Mouse (Mus musculus) liver, embryonic 14.5 days (tissue): ENCODE measurements at regions not wholly inside any gene's neighbourhood (a gene's known extent, or its start where the extent isn't known, plus 50 kb on each side); places are given as distances from the start of the nearest gene placed in this dataset.

Experiments
- ATAC-seq: fragments of 200-750 bp; cut with Nextera tagmentation; 2 replicates; pipeline ENCODE4 v1.8.0; 2017; ENCODE audit warnings: moderate number of reproducible peaks, mild to moderate bottlenecking, moderate library complexity; ENCODE audit not compliant: insufficient read depth
- DNase-seq, 3 experiments: peaks; one replicate each; pipeline ENCODE4 v3.0.0-alpha.2; 2012 to 2013; ENCODE audit warnings: low read depth in 3 of 3, low spot score in 3 of 3
- H3K27ac ChIP-seq: fragments of 300-500 bp; sonication (generic); 2 replicates; pipeline ENCODE4 v1.5.1; 2014; ENCODE audit warnings: moderate library complexity, mild to moderate bottlenecking, control low read depth, inconsistent platforms
- H3K27me3 ChIP-seq: fragments of 300-500 bp; sonication (generic); 2 replicates; pipeline ENCODE4 v1.6.1; 2014; ENCODE audit warnings: mild to moderate bottlenecking, low read length, moderate library complexity; ENCODE audit not compliant: control insufficient read depth, insufficient read depth
- H3K36me3 ChIP-seq: fragments of 300-500 bp; sonication (generic); replicated peaks from 2 replicates; pipeline ENCODE4 v1.6.1; 2014; ENCODE audit warnings: low read depth; ENCODE audit not compliant: control insufficient read depth, insufficient read depth
- H3K4me1 ChIP-seq, 2 experiments: fragments of 200-500 bp in 1 of 2; fragments of 300-500 bp in 1 of 2; sonication (generic) in 1 of 2; replicated peaks; 2 replicates each; pipeline ENCODE4 v1.6.1; 2012 to 2014; ENCODE audit warnings: antibody characterized with exemption in 1 of 2, inconsistent platforms in 1 of 2, low read length in 1 of 2; ENCODE audit not compliant: control insufficient read depth in 2 of 2, insufficient read depth in 2 of 2
- H3K4me2 ChIP-seq: fragments of 300-500 bp; sonication (generic); 2 replicates; pipeline ENCODE4 v1.6.1; 2014; ENCODE audit warnings: low read depth, mild to moderate bottlenecking, control low read depth, moderate library complexity
- H3K4me3 ChIP-seq, 2 experiments: fragments of 200-500 bp in 1 of 2; fragments of 300-500 bp in 1 of 2; sonication (generic) in 1 of 2; 2 replicates each; pipeline ENCODE4 v1.5.1; 2012 to 2014; ENCODE audit warnings: low read depth in 2 of 2, low read length in 2 of 2, mild to moderate bottlenecking in 2 of 2, control low read depth in 1 of 2, inconsistent platforms in 1 of 2, moderate library complexity in 1 of 2; ENCODE audit not compliant: insufficient read depth in 1 of 2
- H3K9ac ChIP-seq: fragments of 300-500 bp; sonication (generic); replicated peaks from 2 replicates; pipeline ENCODE4 v1.6.1; 2014; ENCODE audit warnings: mild to moderate bottlenecking, control low read depth, moderate library complexity
- H3K9me3 ChIP-seq: fragments of 300-500 bp; sonication (generic); 2 replicates; pipeline ENCODE4 v1.6.1; 2016; ENCODE audit warnings: low read length, mixed read lengths; ENCODE audit not compliant: control insufficient read depth
- CTCF ChIP-seq: IDR thresholded peaks from 2 replicates; pipeline ENCODE4 v1.5.1; 2016; ENCODE audit warnings: antibody characterized with exemption, low read depth, control low read depth
- EP300 ChIP-seq: IDR thresholded peaks from 2 replicates; pipeline ENCODE4 v1.6.1; 2016; ENCODE audit warnings: antibody characterized with exemption, low read depth
- WGBS: fragments of 180-500 bp; shearing (Covaris S2); extraction: QIAGEN DNeasy Blood & Tissue Kit; methylation state at CpG from one replicate; pipeline ENCODE4 v1.1.7; 2014; ENCODE audit not compliant: insufficient replicate concordance; 5-methylcytosine and 5-hydroxymethylcytosine counted together

GRCm38 (mm10) chr8:103399466-103399865, 614.0 kb upstream of the Cdh11 start:
- no peak overlapping the region for H3K27ac ChIP-seq
- WGBS: 45% methylated on average over 3 of the region's 3 CpGs

GRCm38 (mm10) chr8:103400143-103400542, 614.7 kb upstream of the Cdh11 start:
- Histone ChIP-seq H3K4me3 (no peak overlapping the region), H3K36me3 (no peaks in the 10 kb centered on the region), H3K4me2 (no peak overlapping the region), H3K27ac (no peak overlapping the region), H3K9me3 (no peaks in the 10 kb centered on the region), H3K4me1 (no peaks in the 10 kb centered on the region), H3K9ac (no peak overlapping the region), H3K27me3 (no peaks in the 10 kb centered on the region)
- WGBS: 43% methylated on average over 1 of the region's 1 CpGs
- ATAC-seq: no peak
- no peak for DNase-seq
- TF ChIP-seq EP300 (no peak), CTCF (no peak)

More at GRCm38 (mm10) chr8:103399466-103399865, 614.0 kb upstream of the Cdh11 start:
- Histone ChIP-seq H3K36me3 (no peaks in the 10 kb centered on the region), H3K4me3 (no peak overlapping the region), H3K4me1 (no peaks in the 10 kb centered on the region), H3K9ac (no peak overlapping the region), H3K9me3 (no peaks in the 10 kb centered on the region), H3K4me2 (no peak overlapping the region), H3K27me3 (no peaks in the 10 kb centered on the region)
- ATAC-seq (no peak), DNase-seq (no peak)
- TF ChIP-seq CTCF (peak; percentile 14; the same call in 1 of the 2 replicates), EP300 (no peak)

GRCm38 (mm10) chr8:103402731-103403130, 617.3 kb upstream of the Cdh11 start:
- no peak overlapping the region for H3K4me3 ChIP-seq
- TF ChIP-seq EP300: no peak
- no peak for TF ChIP-seq CTCF
- DNase-seq: no peak
- WGBS: 64% methylated on average over 3 of the region's 3 CpGs
- no peak overlapping the region for H3K9ac ChIP-seq
- H3K4me2 ChIP-seq: no peak overlapping the region
- ATAC-seq: no peak
- H3K9me3 ChIP-seq: no peaks in the 10 kb centered on the region
- no peaks in the 10 kb centered on the region for H3K4me1 ChIP-seq
- no peak overlapping the region for H3K27ac ChIP-seq
- no peaks in the 10 kb centered on the region for H3K27me3 ChIP-seq
- H3K36me3 ChIP-seq: no peaks in the 10 kb centered on the region

GRCm38 (mm10) chr8:103403826-103404225, 618.4 kb upstream of the Cdh11 start:
- Histone ChIP-seq H3K27ac (no peak overlapping the region), H3K9ac (no peak overlapping the region), H3K4me2 (no peak overlapping the region), H3K27me3 (no peaks in the 10 kb centered on the region), H3K4me3 (no peak overlapping the region), H3K9me3 (no peaks in the 10 kb centered on the region), H3K36me3 (no peaks in the 10 kb centered on the region), H3K4me1 (no peaks in the 10 kb centered on the region)
- 65% methylated on average over 4 of the region's 4 CpGs for WGBS
- no peak for TF ChIP-seq EP300
- no peak for TF ChIP-seq CTCF
- no peak for DNase-seq
- no peak for ATAC-seq

- no peak for ATAC-seq
- WGBS: 69% methylated on average over 12 of the region's 12 CpGs
These were observed 620.3 kb upstream of the Cdh11 start for GRCm38 (mm10) chr8:103405787-103406186.

More at GRCm38 (mm10) chr8:103405787-103406186, 620.3 kb upstream of the Cdh11 start:
- Histone ChIP-seq H3K27ac (no peak overlapping the region), H3K9ac (no peak overlapping the region), H3K27me3 (no peaks in the 10 kb centered on the region), H3K4me2 (no peak overlapping the region), H3K4me3 (no peak overlapping the region), H3K36me3 (no peaks in the 10 kb centered on the region), H3K9me3 (no peaks in the 10 kb centered on the region), H3K4me1 (no peaks in the 10 kb centered on the region)
- TF ChIP-seq EP300 (no peak), CTCF (no peak)
- no peak for DNase-seq
